23 mouse cellular contexts compared by ENCODE assay signal in the genomic region with DNA sequence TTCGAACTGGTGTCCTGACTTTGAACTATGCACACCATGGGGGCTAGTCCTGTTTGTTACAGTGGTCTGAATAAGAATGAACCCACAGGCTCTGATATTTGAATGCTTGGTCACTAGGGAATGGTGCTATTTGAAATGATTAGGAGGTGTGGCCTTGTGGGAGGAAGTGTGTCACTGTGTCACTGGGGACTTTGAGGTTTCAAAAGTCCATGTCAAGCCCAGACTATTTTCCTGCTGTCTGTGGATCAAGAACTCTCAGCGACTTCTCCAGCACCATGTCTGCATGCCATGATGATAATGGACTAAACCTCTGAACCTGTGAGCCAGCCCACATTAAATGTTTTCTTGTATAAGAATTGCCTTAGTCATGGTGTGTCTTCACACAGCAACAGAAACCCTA. TPM values are rescaled to one million over a fixed set of nuclear protein-coding genes. Genes with fewer than 3 reads are reported as not detected.
DNase-seq lines count a peak whose midpoint lies in the region; ATAC-seq and TF ChIP-seq lines count a peak whose summit lies in the region.
"Had no signal": no experiment of that assay in that cellular context is flagged by ENCODE, and none has a peak within 500 bp of the region (broad histone marks: within the 10 kb centered on the region; RNA-seq: fewer than 3 reads in every experiment).

No protein-coding gene starts in this region.

- H3K79me2 ChIP-seq in liver, adult 2 months (ENCODE audit: control insufficient read depth, insufficient read depth, low read length) = no peaks in the 10 kb centered on the region

- H3K9me3 ChIP-seq in heart, embryonic 12.5 days (replicated peaks) = no peaks in the 10 kb centered on the region
- H3K9me3 ChIP-seq: forebrain, embryonic 13.5 days; limb, embryonic 12.5 days; midbrain, embryonic 13.5 days had no signal

- DNase-seq in heart, postnatal 4 days = no peak
- peak; percentile 53 for DNase-seq in liver, adult 2 months (ENCODE audit: extremely low read depth, low read depth, low spot score)
- no peak for DNase-seq in liver
- no peak for DNase-seq in adrenal gland, adult 18-20 months (ENCODE audit: low spot score in 2 of 2)
- no peak for DNase-seq in lung, adult 18-20 months
- DNase-seq: cerebellum, adult 2 months; cerebellum, postnatal 36 days; gastrocnemius, postnatal 10 days; heart, postnatal 14 days; kidney, adult 11 months; right cerebral cortex, postnatal 14 days had no signal

- ATAC-seq in heart, embryonic 12.5 days (ENCODE audit: insufficient number of reproducible peaks, low FRiP score) = no peak
- ATAC-seq in erythroid progenitor cell, adult 5-6 weeks (replicated peaks; ENCODE audit: low FRiP score, poor library complexity, severe bottlenecking) = no peak
- ATAC-seq: activated CD4-positive, CD25-positive, alpha-beta regulatory T cell, adult 4 months; forebrain, embryonic 13.5 days; hindbrain, embryonic 16.5 days; midbrain, embryonic 13.5 days; Patski had no signal

- no peak for TF ChIP-seq CTCF in liver, adult 2 months (IDR thresholded peaks at IDR 0.05; ENCODE audit: low read depth, low read length)
- no peak for TF ChIP-seq CTCF in embryonic fibroblast, embryonic 13.5 days (IDR thresholded peaks at IDR 0.05; ENCODE audit: borderline replicate concordance, insufficient read depth, low read length)

- H3K4me1 ChIP-seq in heart, embryonic 12.5 days (replicated peaks) = peaks cover 13% of the 10 kb centered on the region
- no peaks in the 10 kb centered on the region for H3K4me1 ChIP-seq in liver, adult 2 months (ENCODE audit: control insufficient read depth, insufficient read depth, low read length)
- H3K4me1 ChIP-seq in embryonic fibroblast, embryonic 13.5 days (ENCODE audit: control insufficient read depth, insufficient read depth, low read length) = no peaks in the 10 kb centered on the region
- H3K4me1 ChIP-seq: forebrain, embryonic 13.5 days; limb, embryonic 12.5 days; midbrain, embryonic 13.5 days had no signal

- no peak overlapping the region for H3K9ac ChIP-seq in heart, embryonic 12.5 days
- no peak overlapping the region for H3K9ac ChIP-seq in liver, adult 2 months (ENCODE audit: low read depth, low read length)
- H3K9ac ChIP-seq: forebrain, embryonic 13.5 days; limb, embryonic 12.5 days; liver, embryonic 14.5 days; midbrain, embryonic 13.5 days had no signal

- peaks cover 93% of the 10 kb centered on the region for H3K36me3 ChIP-seq in heart, embryonic 12.5 days
- peaks cover 8% of the 10 kb centered on the region; the same call in 1 of the 2 replicates for H3K36me3 ChIP-seq in liver, adult 2 months (ENCODE audit: control insufficient read depth, insufficient read depth, low read length)

- no peak for TF ChIP-seq POLR2A in liver, adult 2 months (IDR thresholded peaks at IDR 0.05; ENCODE audit: extremely low read depth, insufficient read depth, low read length)
- no peak for TF ChIP-seq POLR2A in embryonic fibroblast, embryonic 13.5 days (IDR thresholded peaks at IDR 0.05; ENCODE audit: low read depth, low read length)

- WGBS in heart, embryonic 12.5 days = 85% methylated on average over 2 of the region's 2 CpGs
- 59% methylated on average over 2 of the region's 2 CpGs for WGBS in liver, adult 2 months

- H3K4me2 ChIP-seq in heart, embryonic 12.5 days = no peak overlapping the region
- H3K4me2 ChIP-seq: forebrain, embryonic 13.5 days; limb, embryonic 12.5 days; midbrain, embryonic 13.5 days had no signal

- peak overlapping the region; percentile 29 for H3K27ac ChIP-seq in heart, embryonic 12.5 days (ENCODE audit: poor library complexity, severe bottlenecking)
- H3K27ac ChIP-seq in liver, adult 2 months (replicated peaks; ENCODE audit: insufficient read depth, low read depth, low read length) = no peak overlapping the region
- H3K27ac ChIP-seq in embryonic fibroblast, embryonic 13.5 days (ENCODE audit: insufficient read depth, low read length) = peak overlapping the region; percentile 27; the same call in 1 of the 2 replicates
- H3K27ac ChIP-seq: forebrain, embryonic 13.5 days; limb, embryonic 12.5 days; liver, embryonic 14.5 days; macrophage; midbrain, embryonic 13.5 days; stomach, postnatal 0 days had no signal

- no peaks in the 10 kb centered on the region for H3K27me3 ChIP-seq in heart, embryonic 12.5 days (replicated peaks)
- H3K27me3 ChIP-seq in liver, adult 2 months (ENCODE audit: control insufficient read depth, insufficient read depth, low read length) = no peaks in the 10 kb centered on the region
- H3K27me3 ChIP-seq: forebrain, embryonic 13.5 days; limb, embryonic 12.5 days; midbrain, embryonic 13.5 days; Patski had no signal

- no peak overlapping the region for H3K4me3 ChIP-seq in heart, embryonic 12.5 days
- H3K4me3 ChIP-seq in liver, adult 2 months (ENCODE audit: insufficient read depth, low read depth, low read length) = no peak overlapping the region
- no peak overlapping the region for H3K4me3 ChIP-seq in embryonic fibroblast, embryonic 13.5 days (ENCODE audit: insufficient read depth, low read length)
- H3K4me3 ChIP-seq: forebrain, embryonic 13.5 days; limb, embryonic 12.5 days; midbrain, embryonic 13.5 days had no signal

RNA-seq across cellular contexts. Expression of a gene that starts 44.2 kb away (rescaled TPM):
- polyA plus RNA-seq in heart, embryonic 12.5 days (2016; fragmentation: Nextera tagmentation; extraction: Ambion mirVana) = 64.8 and 72.8 TPM in 2 replicates
- 10 to 100 TPM; 59.8 to 60.3 TPM for total RNA-seq in heart, postnatal 4 days (2021)
- 6.5 and 14.8 TPM in 2 replicates for total RNA-seq in liver, adult 2 months (2014; rRNA removed)
- polyA plus RNA-seq in liver, adult 2 months (2012; rRNA removed) = 14.9 and 15.3 TPM in 2 replicates
- 52.0 and 58.2 TPM in 2 replicates for polyA plus RNA-seq in embryonic fibroblast, embryonic 13.5 days (2011; ENCODE audit: insufficient read length, low read depth, missing spikeins)
- 6.3 and 19.1 TPM in 2 replicates for total RNA-seq in erythroid progenitor cell, adult 5-6 weeks (2015; ENCODE audit: low replicate concordance)
- 0.77 and 1.6 TPM in 2 replicates for total RNA-seq in erythroid progenitor cell, adult 5-6 weeks (2017; ENCODE audit: low replicate concordance)
- 10 to 100 TPM; 44.9 to 71.0 TPM for total RNA-seq in adrenal gland, adult 18-20 months (2021)
